Mouse (Mus musculus): ENCODE data around the gene D17H6S53E. TPM values are rescaled to one million over a fixed set of nuclear protein-coding genes. Genes with fewer than 3 reads are reported as not detected.

The D17H6S53E gene
- polyA plus RNA-seq, 1 experiment from 2014 or later = 7.6 TPM

DNA sequence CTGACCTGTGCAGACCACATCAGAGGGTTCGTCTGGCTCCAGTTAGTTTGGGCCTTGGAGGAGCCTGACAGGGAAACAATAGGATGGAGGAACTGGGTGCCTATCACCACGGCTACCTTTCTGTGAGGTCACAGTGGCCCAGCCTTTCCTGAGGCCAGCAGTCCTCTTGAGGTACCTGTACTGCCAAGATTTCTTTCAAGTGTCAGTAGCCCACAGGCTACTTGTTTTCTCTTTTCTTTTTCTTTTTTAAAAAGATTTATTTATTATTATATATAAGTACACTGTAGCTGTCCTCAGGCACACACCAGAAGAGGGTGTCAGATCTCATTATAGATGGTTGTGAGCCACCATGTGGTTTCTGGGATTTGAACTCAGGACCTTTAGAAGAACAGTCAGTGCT lies 49.8 kb downstream of the D17H6S53E start, which contains the start of gene Aif1:
Gene Aif1, minus strand, starts transcription at position 101 of the 400 bp plus-strand sequence.
- no peaks in the 10 kb centered on the region for H3K4me1 ChIP-seq (ENCODE audit: insufficient read depth)
- ATAC-seq (ENCODE audit: insufficient read depth) (no peak), DNase-seq (no peak)
- no peaks in the 10 kb centered on the region for H3K36me3 ChIP-seq (ENCODE audit: insufficient read depth)
- H3K9me3 ChIP-seq (ENCODE audit: low read depth, low read length) = no peaks in the 10 kb centered on the region
- no peak for TF ChIP-seq CTCF (IDR thresholded peaks at IDR 0.05; ENCODE audit: low read depth)
- no peak within 1 kb of the TSS for H3K9ac ChIP-seq
- H3K27ac ChIP-seq (ENCODE audit: low read depth) = no peak within 1 kb of the TSS
- H3K4me2 ChIP-seq = no peak within 1 kb of the TSS
- WGBS = 63% methylated on average over 2 of the region's 2 CpGs
- no peaks in the 10 kb centered on the region for H3K27me3 ChIP-seq (ENCODE audit: insufficient read depth, low read length)
- H3K4me3 ChIP-seq (ENCODE audit: low read depth, low read length) = no peak within 1 kb of the TSS

Other genes with a start within 250 kb of the D17H6S53E start
- gene Zbtb12, start 246.9 kb upstream of the D17H6S53E start, polyA plus RNA-seq (2014; fragmentation: Nextera tagmentation; extraction: Ambion mirVana) = 0.81 and 1.2 TPM in 2 replicates
- not detected in 2 replicates for gene Gm20547, start 244.3 kb upstream of the D17H6S53E start, polyA plus RNA-seq (2014; fragmentation: Nextera tagmentation; extraction: Ambion mirVana)
- gene C2, start 228.1 kb upstream of the D17H6S53E start, polyA plus RNA-seq (2014; fragmentation: Nextera tagmentation; extraction: Ambion mirVana) = 1.3 and 1.4 TPM in 2 replicates
- gene Ehmt2, start 227.9 kb upstream of the D17H6S53E start, polyA plus RNA-seq (2014; fragmentation: Nextera tagmentation; extraction: Ambion mirVana) = 64.1 and 71.0 TPM in 2 replicates
- gene Slc44a4, start 211.9 kb upstream of the D17H6S53E start, polyA plus RNA-seq (2014; fragmentation: Nextera tagmentation; extraction: Ambion mirVana) = 0.42 and 0.55 TPM in 2 replicates
- gene Neu1, start 195.1 kb upstream of the D17H6S53E start, polyA plus RNA-seq (2014; fragmentation: Nextera tagmentation; extraction: Ambion mirVana) = 10.6 and 11.6 TPM in 2 replicates
- gene Hspa1b, start 167.1 kb upstream of the D17H6S53E start, polyA plus RNA-seq (2014; fragmentation: Nextera tagmentation; extraction: Ambion mirVana) = 0.16 and 0.35 TPM in 2 replicates
- gene Gm20481, start 156.5 kb upstream of the D17H6S53E start, polyA plus RNA-seq (2014; fragmentation: Nextera tagmentation; extraction: Ambion mirVana) = 1.3 TPM in 1 of 2 replicates, not detected in the other
- 2.0 and 2.1 TPM in 2 replicates for gene Hspa1a, start 154.2 kb upstream of the D17H6S53E start, polyA plus RNA-seq (2014; fragmentation: Nextera tagmentation; extraction: Ambion mirVana)
- 0.83 and 1.1 TPM in 2 replicates for gene Hspa1l, start 153.7 kb upstream of the D17H6S53E start, polyA plus RNA-seq (2014; fragmentation: Nextera tagmentation; extraction: Ambion mirVana)
- 241 and 265 TPM in 2 replicates for gene Lsm2, start 144.5 kb upstream of the D17H6S53E start, polyA plus RNA-seq (2014; fragmentation: Nextera tagmentation; extraction: Ambion mirVana)
- 135 and 161 TPM in 2 replicates for gene Vars, start 125.4 kb upstream of the D17H6S53E start, polyA plus RNA-seq (2014; fragmentation: Nextera tagmentation; extraction: Ambion mirVana)
- 0.11 and 0.47 TPM in 2 replicates for gene Vwa7, start 109.8 kb upstream of the D17H6S53E start, polyA plus RNA-seq (2014; fragmentation: Nextera tagmentation; extraction: Ambion mirVana)
- gene Sapcd1, start 98.4 kb upstream of the D17H6S53E start, polyA plus RNA-seq (2014; fragmentation: Nextera tagmentation; extraction: Ambion mirVana) = 16.1 and 17.2 TPM in 2 replicates
- 4.2 and 4.6 TPM in 2 replicates for gene Msh5, start 79.6 kb upstream of the D17H6S53E start, polyA plus RNA-seq (2014; fragmentation: Nextera tagmentation; extraction: Ambion mirVana)
- gene Clic1, start 76.4 kb upstream of the D17H6S53E start, polyA plus RNA-seq (2014; fragmentation: Nextera tagmentation; extraction: Ambion mirVana) = 67.1 and 73.6 TPM in 2 replicates
- gene Ddah2, start 67.3 kb upstream of the D17H6S53E start, polyA plus RNA-seq (2014; fragmentation: Nextera tagmentation; extraction: Ambion mirVana) = 319 and 338 TPM in 2 replicates
- 0.38 TPM in 1 of 2 replicates, not detected in the other for gene Ly6g6c, start 61.0 kb upstream of the D17H6S53E start, polyA plus RNA-seq (2014; fragmentation: Nextera tagmentation; extraction: Ambion mirVana)
- 0.95 and 1.4 TPM in 2 replicates for gene Mpig6b, start 60.2 kb upstream of the D17H6S53E start, polyA plus RNA-seq (2014; fragmentation: Nextera tagmentation; extraction: Ambion mirVana)
- gene Ly6g6e, start 49.5 kb upstream of the D17H6S53E start, polyA plus RNA-seq (2014; fragmentation: Nextera tagmentation; extraction: Ambion mirVana) = 0.39 and 0.43 TPM in 2 replicates
- gene Ly6g6d, start 48.3 kb upstream of the D17H6S53E start, polyA plus RNA-seq (2014; fragmentation: Nextera tagmentation; extraction: Ambion mirVana) = 2.7 and 4.0 TPM in 2 replicates
- 0.49 and 0.96 TPM in 2 replicates for gene Ly6g6f, start 40.8 kb upstream of the D17H6S53E start, polyA plus RNA-seq (2014; fragmentation: Nextera tagmentation; extraction: Ambion mirVana)
- 79.7 and 80.9 TPM in 2 replicates for gene Abhd16a, start 37.1 kb upstream of the D17H6S53E start, polyA plus RNA-seq (2014; fragmentation: Nextera tagmentation; extraction: Ambion mirVana)
- not detected in 2 replicates for gene Ly6g5c, start 18.1 kb upstream of the D17H6S53E start, polyA plus RNA-seq (2014; fragmentation: Nextera tagmentation; extraction: Ambion mirVana)
- gene Ly6g5b, start 10.9 kb upstream of the D17H6S53E start, polyA plus RNA-seq (2014; fragmentation: Nextera tagmentation; extraction: Ambion mirVana) = 1.1 TPM in 2 replicates
- gene Gpank1, start 4.9 kb upstream of the D17H6S53E start, polyA plus RNA-seq (2014; fragmentation: Nextera tagmentation; extraction: Ambion mirVana) = 18.3 and 19.0 TPM in 2 replicates
- 288 and 291 TPM in 2 replicates for gene Csnk2b, start 4.3 kb upstream of the D17H6S53E start, polyA plus RNA-seq (2014; fragmentation: Nextera tagmentation; extraction: Ambion mirVana)
- gene Apom, start 5.7 kb downstream of the D17H6S53E start, polyA plus RNA-seq (2014; fragmentation: Nextera tagmentation; extraction: Ambion mirVana) = 0.31 and 0.67 TPM in 2 replicates
- gene Bag6, start 8.8 kb downstream of the D17H6S53E start, polyA plus RNA-seq (2014; fragmentation: Nextera tagmentation; extraction: Ambion mirVana) = 65.9 and 69.1 TPM in 2 replicates
- 210 and 238 TPM in 2 replicates for gene Prrc2a, start 38.5 kb downstream of the D17H6S53E start, polyA plus RNA-seq (2014; fragmentation: Nextera tagmentation; extraction: Ambion mirVana)
- 6.0 and 11.9 TPM in 2 replicates for gene Aif1, start 49.7 kb downstream of the D17H6S53E start, polyA plus RNA-seq (2014; fragmentation: Nextera tagmentation; extraction: Ambion mirVana)
- 11.6 and 14.1 TPM in 2 replicates for gene Lst1, start 62.1 kb downstream of the D17H6S53E start, polyA plus RNA-seq (2014; fragmentation: Nextera tagmentation; extraction: Ambion mirVana)
- gene Ltb, start 68.1 kb downstream of the D17H6S53E start, polyA plus RNA-seq (2014; fragmentation: Nextera tagmentation; extraction: Ambion mirVana) = 0.43 TPM in 1 of 2 replicates, not detected in the other
- 0.12 and 0.21 TPM in 2 replicates for gene Tnf, start 75.6 kb downstream of the D17H6S53E start, polyA plus RNA-seq (2014; fragmentation: Nextera tagmentation; extraction: Ambion mirVana)
- gene Lta, start 79.0 kb downstream of the D17H6S53E start, polyA plus RNA-seq (2014; fragmentation: Nextera tagmentation; extraction: Ambion mirVana) = 0.26 TPM in 1 of 2 replicates, not detected in the other
- 0.37 and 0.70 TPM in 2 replicates for gene Gm16181, start 94.5 kb downstream of the D17H6S53E start, polyA plus RNA-seq (2014; fragmentation: Nextera tagmentation; extraction: Ambion mirVana)
- gene Atp6v1g2, start 107.3 kb downstream of the D17H6S53E start, polyA plus RNA-seq (2014; fragmentation: Nextera tagmentation; extraction: Ambion mirVana) = 3.7 and 5.9 TPM in 2 replicates
- gene Nfkbil1, start 109.4 kb downstream of the D17H6S53E start, polyA plus RNA-seq (2014; fragmentation: Nextera tagmentation; extraction: Ambion mirVana) = 3.0 and 4.5 TPM in 2 replicates
- gene Ddx39b, start 115.4 kb downstream of the D17H6S53E start, polyA plus RNA-seq (2014; fragmentation: Nextera tagmentation; extraction: Ambion mirVana) = 529 and 569 TPM in 2 replicates
- gene H2-D1, start 136.4 kb downstream of the D17H6S53E start, polyA plus RNA-seq (2014; fragmentation: Nextera tagmentation; extraction: Ambion mirVana) = 69.7 and 73.2 TPM in 2 replicates
- 1.0 and 1.1 TPM in 2 replicates for gene H2-Q1, start 194.0 kb downstream of the D17H6S53E start, polyA plus RNA-seq (2014; fragmentation: Nextera tagmentation; extraction: Ambion mirVana)
- 9.5 and 10.8 TPM in 2 replicates for gene H2-Q2, start 215.9 kb downstream of the D17H6S53E start, polyA plus RNA-seq (2014; fragmentation: Nextera tagmentation; extraction: Ambion mirVana)